Mouse (Mus musculus): ENCODE measurements around the gene Rictor. TPM values are rescaled to one million over a fixed set of nuclear protein-coding genes. Genes with fewer than 3 reads are reported as not detected.
A peak's percentile ranks its signal among the peaks of the same experiment; 100 is the strongest.

The Rictor gene
- polyA plus RNA-seq (2012; rRNA removed) = 17.1 and 17.9 TPM in 2 replicates

DNA sequence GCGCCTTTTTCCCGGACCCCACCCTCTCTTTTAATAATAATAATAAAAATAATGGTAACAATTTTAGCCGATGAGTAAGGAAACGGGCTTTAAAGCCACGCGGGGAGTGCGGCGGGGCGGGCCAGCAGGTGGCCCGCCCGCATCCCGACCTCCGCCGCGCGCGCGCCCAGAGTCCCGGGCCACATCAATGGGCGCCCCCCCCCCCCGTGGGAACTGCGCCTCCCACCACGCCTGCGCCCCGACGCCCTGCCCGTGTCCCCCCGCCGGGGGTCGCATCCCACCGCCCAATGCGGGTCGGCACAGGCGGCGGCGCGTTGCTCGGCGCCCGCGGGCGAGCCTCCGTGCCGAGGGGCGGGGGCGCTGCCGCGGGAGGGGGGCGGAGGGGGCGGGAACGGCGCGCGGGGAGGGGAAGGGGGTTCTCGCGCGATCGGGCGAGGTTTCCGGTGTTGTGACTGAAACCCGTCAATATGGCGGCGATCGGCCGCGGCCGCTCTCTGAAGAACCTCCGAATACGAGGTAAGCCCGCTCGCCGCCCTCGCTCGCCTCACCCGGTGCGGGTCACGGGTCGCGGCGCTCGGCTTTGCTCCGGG, at the start of gene Rictor:
TSS of gene Rictor (plus strand) at position 444 of the 590 bp plus-strand sequence.
- H3K4me3 ChIP-seq (ENCODE audit: insufficient read depth, low read length) = peak within 1 kb of the TSS; percentile 93
- TF ChIP-seq CTCF (IDR thresholded peaks at IDR 0.05; ENCODE audit: extremely low read depth, insufficient read depth, low read length) (no peak), POLR2A (IDR thresholded peaks at IDR 0.05; ENCODE audit: extremely low read depth, insufficient read depth, low read length) (peak; percentile 60; the same call in 1 of the 2 replicates)

DNA sequence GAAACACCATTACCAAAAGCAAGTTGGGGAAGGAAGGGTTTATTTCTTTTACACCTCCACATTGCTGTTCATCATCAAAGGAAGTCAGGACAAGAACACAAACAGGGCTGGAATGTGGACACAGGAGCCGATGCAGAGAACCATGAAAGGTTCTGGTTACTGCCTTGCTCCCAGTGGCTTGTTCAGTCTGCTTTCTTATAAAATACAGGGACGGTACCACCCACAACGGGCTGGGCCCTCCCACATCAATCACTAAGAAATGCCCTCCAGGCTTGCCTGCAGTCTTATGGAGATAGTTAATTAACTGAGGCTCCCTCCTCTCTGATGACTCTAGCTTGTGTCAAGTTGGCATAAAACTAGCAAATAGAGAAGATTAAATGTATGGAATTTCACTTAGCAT, 46.2 kb upstream of the Rictor start:
- no peak overlapping the region for H3K4me3 ChIP-seq (ENCODE audit: insufficient read depth, low read length)
- TF ChIP-seq POLR2A (IDR thresholded peaks at IDR 0.05; ENCODE audit: extremely low read depth, insufficient read depth, low read length) (no peak), CTCF (IDR thresholded peaks at IDR 0.05; ENCODE audit: extremely low read depth, insufficient read depth, low read length) (no peak)
- no peaks in the 10 kb centered on the region for H3K4me1 ChIP-seq (ENCODE audit: control insufficient read depth, insufficient read depth, low read length)
- H3K27ac ChIP-seq (ENCODE audit: insufficient read depth, low read length) = no peak overlapping the region

More for the DNA sequence above, at the start of gene Rictor:
- H3K27ac ChIP-seq (ENCODE audit: insufficient read depth, low read length) = peak within 1 kb of the TSS; percentile 99
- peaks cover 4% of the 10 kb centered on the region for H3K4me1 ChIP-seq (ENCODE audit: control insufficient read depth, insufficient read depth, low read length)

DNA sequence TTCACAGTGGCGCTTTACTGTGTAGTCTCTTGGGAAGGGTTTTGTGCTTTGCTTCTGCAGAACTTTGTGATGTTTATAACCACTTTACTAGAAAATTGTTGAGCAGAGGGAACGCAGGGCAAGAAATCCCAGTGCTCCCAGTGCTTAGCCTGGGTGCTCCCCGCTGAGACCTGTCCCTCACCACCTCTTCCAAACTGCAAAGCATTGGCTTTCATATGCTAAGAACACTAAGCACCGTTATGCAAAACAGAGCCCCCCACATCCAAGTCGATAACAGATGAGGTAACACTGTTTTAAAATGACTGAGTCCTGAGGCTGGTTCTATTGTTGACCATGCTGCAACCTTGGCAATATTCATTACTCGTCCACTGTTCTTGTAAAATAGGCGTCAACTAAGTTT, 44.2 kb upstream of the Rictor start:
- Histone ChIP-seq H3K4me1 (ENCODE audit: control insufficient read depth, insufficient read depth, low read length) (no peaks in the 10 kb centered on the region), H3K27ac (ENCODE audit: insufficient read depth, low read length) (no peak overlapping the region), H3K4me3 (ENCODE audit: insufficient read depth, low read length) (no peak overlapping the region)
- no peak for TF ChIP-seq CTCF (IDR thresholded peaks at IDR 0.05; ENCODE audit: extremely low read depth, insufficient read depth, low read length)

DNA sequence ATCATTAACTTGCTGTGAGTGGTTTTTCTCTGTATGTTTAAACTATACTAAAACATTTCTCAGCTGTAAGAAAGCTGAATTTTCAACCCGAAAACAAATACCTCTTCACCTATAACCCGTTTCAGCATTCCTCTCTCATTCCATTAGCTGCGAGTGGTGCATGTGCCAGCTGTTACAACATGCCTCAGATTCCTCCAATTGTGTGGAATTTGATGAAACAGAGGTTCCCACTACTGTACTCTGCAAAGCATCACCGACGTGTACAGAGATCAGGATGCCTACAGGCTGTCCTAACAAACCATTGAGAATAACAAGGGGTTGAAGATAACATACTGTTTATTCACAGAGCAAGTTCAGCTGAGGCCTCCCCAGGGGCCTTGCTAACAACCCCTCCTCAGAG, 42.1 kb upstream of the Rictor start:
- TF ChIP-seq CTCF (IDR thresholded peaks at IDR 0.05; ENCODE audit: extremely low read depth, insufficient read depth, low read length) (no peak), POLR2A (IDR thresholded peaks at IDR 0.05; ENCODE audit: extremely low read depth, insufficient read depth, low read length) (no peak)
- Histone ChIP-seq H3K4me3 (ENCODE audit: insufficient read depth, low read length) (no peak overlapping the region), H3K27ac (ENCODE audit: insufficient read depth, low read length) (no peak overlapping the region), H3K4me1 (ENCODE audit: control insufficient read depth, insufficient read depth, low read length) (no peaks in the 10 kb centered on the region)

DNA sequence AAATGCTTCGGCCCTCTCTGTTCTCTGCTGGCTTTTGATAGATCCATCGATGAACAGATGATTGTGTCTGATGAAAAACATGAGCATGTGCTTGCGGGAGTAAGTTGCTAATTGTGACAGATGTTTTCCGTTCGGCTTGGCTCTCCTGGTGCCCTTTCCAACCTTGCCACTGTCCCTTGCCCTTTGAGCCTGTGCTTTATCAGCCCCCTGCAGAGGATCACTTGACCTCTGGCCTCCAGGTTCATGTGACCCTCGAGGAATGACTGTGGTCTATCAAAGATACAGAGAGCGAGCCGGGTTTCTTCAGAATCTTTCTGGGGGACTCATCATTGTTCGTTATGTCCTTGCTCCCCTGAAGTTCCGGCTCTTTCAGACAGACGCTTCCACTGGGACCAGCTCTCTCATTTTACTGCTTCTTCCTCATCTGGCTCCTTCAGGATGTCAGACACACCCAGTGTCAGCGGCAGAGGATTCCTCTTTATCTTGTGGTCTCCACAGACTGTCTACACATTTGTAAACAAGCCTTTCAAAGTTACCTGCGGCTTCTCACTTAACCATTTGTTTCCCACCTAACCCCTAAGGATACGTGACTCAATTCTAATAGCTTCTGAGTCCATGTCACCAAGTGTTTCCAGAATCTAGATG, 39.3 kb upstream of the Rictor start:
- Histone ChIP-seq H3K4me1 (ENCODE audit: control insufficient read depth, insufficient read depth, low read length) (no peaks in the 10 kb centered on the region), H3K27ac (ENCODE audit: insufficient read depth, low read length) (no peak overlapping the region), H3K4me3 (ENCODE audit: insufficient read depth, low read length) (no peak overlapping the region)
- TF ChIP-seq POLR2A (IDR thresholded peaks at IDR 0.05; ENCODE audit: extremely low read depth, insufficient read depth, low read length) (no peak), CTCF (IDR thresholded peaks at IDR 0.05; ENCODE audit: extremely low read depth, insufficient read depth, low read length) (no peak)

DNA sequence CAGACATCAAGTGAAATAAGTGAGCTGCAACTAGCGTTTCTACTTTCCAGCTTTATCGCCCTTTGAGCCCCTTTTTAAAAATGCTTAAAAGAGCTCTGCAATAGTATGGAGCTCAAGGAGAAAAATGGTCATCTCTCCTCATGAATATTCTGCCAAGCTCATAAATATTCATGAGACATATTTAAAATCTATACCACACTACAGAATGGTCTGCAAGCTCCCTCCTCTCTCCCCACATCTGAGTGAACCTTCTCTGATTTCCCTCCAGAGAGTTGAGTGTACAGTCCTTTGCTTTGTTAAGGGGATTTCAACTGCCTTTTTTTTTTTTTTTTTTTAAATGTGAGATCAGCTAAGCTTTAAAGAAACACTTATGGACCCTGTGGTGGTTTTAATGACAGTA, 29.7 kb upstream of the Rictor start:
- H3K27ac ChIP-seq (ENCODE audit: insufficient read depth, low read length) = no peak overlapping the region
- H3K4me1 ChIP-seq (ENCODE audit: control insufficient read depth, insufficient read depth, low read length) = no peaks in the 10 kb centered on the region
- TF ChIP-seq POLR2A (IDR thresholded peaks at IDR 0.05; ENCODE audit: extremely low read depth, insufficient read depth, low read length) = no peak
- TF ChIP-seq CTCF (IDR thresholded peaks at IDR 0.05; ENCODE audit: extremely low read depth, insufficient read depth, low read length) = no peak
- no peak overlapping the region for H3K4me3 ChIP-seq (ENCODE audit: insufficient read depth, low read length)

DNA sequence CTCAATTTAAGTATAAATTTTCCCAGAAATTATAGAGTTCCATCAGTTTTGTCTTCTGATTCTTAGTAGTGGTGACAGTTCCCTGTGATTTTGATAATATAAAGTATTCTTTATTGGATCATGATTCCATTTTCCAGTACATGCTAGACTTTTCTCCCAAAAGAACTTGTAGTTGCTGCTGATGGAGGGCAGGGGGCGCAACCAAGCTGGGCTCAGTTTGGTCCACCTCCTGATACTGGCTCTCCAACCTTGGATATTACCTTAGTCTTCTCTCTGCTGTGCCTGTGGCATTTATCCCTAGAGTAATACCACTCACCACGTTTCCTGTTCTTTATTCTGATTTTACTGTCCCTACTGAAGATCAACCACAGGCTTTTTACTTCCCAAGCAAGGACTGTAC, 6.0 kb upstream of the Rictor start:
- Histone ChIP-seq H3K4me3 (ENCODE audit: insufficient read depth, low read length) (no peak overlapping the region), H3K27ac (ENCODE audit: insufficient read depth, low read length) (no peak overlapping the region), H3K4me1 (ENCODE audit: control insufficient read depth, insufficient read depth, low read length) (no peaks in the 10 kb centered on the region)
- no peak for TF ChIP-seq POLR2A (IDR thresholded peaks at IDR 0.05; ENCODE audit: extremely low read depth, insufficient read depth, low read length)
- TF ChIP-seq CTCF (IDR thresholded peaks at IDR 0.05; ENCODE audit: extremely low read depth, insufficient read depth, low read length) = 0 out of 2 replicates have a peak, but pooled peaks have one; percentile 24

DNA sequence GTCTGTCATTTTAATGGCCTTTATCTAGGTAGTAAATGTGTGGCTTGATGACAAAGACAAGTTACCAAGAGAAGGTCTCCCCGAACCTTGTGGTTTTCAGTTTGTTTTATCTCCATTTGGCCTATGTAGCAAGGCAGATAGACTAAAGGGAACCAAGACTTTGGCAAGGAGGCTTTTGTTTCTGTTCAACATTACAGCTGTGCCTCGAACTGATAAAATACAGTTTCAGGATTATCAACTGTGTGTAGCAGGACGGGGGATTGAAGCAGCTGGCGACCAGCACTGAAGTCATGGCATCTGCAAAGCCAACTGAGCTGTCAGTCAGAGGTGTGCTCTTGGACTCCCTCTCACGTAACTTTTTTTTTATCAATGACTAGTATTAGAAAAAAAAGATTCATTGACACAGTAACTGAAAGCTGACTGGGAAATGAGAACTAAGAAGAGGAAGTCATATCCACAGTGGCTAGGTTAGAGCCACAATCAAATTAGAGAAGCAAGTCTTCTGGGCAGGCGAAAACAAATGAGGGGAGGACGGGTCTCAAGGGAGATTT, 2.8 kb upstream of the Rictor start:
- Histone ChIP-seq H3K4me3 (ENCODE audit: insufficient read depth, low read length) (no peak overlapping the region), H3K27ac (ENCODE audit: insufficient read depth, low read length) (no peak overlapping the region), H3K4me1 (ENCODE audit: control insufficient read depth, insufficient read depth, low read length) (no peaks in the 10 kb centered on the region)
- TF ChIP-seq CTCF (IDR thresholded peaks at IDR 0.05; ENCODE audit: extremely low read depth, insufficient read depth, low read length) = no peak
- no peak for TF ChIP-seq POLR2A (IDR thresholded peaks at IDR 0.05; ENCODE audit: extremely low read depth, insufficient read depth, low read length)

DNA sequence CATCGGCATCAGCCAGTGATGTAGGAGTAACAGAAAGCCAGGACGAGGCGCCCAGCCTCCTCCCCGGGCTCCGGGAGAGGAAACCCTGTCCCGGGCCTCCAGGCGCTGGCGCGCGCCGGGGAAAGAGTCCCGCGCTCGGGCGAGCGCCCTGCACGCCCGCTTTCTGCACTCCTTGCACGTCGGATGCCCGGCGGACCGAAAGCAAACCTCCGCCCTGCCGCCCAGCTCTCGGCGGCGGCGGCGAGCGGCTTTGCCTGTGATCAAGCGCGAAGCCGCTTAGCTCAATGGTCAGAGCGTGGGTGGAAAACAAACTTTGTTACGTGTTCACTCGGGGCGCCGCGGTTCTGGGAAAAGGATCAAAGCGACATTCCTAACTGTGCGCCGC, 636 bp upstream of the Rictor start:
- Histone ChIP-seq H3K27ac (ENCODE audit: insufficient read depth, low read length) (peak overlapping the region; percentile 89), H3K4me1 (ENCODE audit: control insufficient read depth, insufficient read depth, low read length) (peaks cover 3% of the 10 kb centered on the region), H3K4me3 (ENCODE audit: insufficient read depth, low read length) (peak overlapping the region; percentile 93)
- TF ChIP-seq POLR2A (IDR thresholded peaks at IDR 0.05; ENCODE audit: extremely low read depth, insufficient read depth, low read length) (no peak), CTCF (IDR thresholded peaks at IDR 0.05; ENCODE audit: extremely low read depth, insufficient read depth, low read length) (no peak)
